Mouse (Mus musculus) left cerebral cortex, postnatal 25 days (tissue): Measurements from ENCODE around the gene Dnase2a. TPM values are rescaled to one million over a fixed set of nuclear protein-coding genes. Genes with fewer than 3 reads are reported as not detected.

Experiments
- DNase-seq, 2 experiments: peaks; one replicate each; pipeline ENCODE4 v3.0.0; 2022; ENCODE audit warnings: low spot score in 2 of 2, mixed read lengths in 1 of 2
- intact Hi-C: fragments of 180-260 bp; cut with DNase I; formaldehyde crosslinking; loops from one replicate; pipeline ENCODE4 v1.15.1; 2025
- microRNA-seq, 2 experiments: library from miRNA; unstranded; fragments of <30 nt; microRNA quantifications; one replicate each; pipeline ENCODE4 v1.2.0; 2022
- total RNA-seq, 2 experiments: library from RNA; stranded (reverse); gene quantifications; 2 replicates each; pipeline ENCODE4 v1.2.3; 2021

Gene Dnase2a
- total RNA-seq, 2 experiments from 2014 or later: 3.5 to 4.0 TPM

DNA sequence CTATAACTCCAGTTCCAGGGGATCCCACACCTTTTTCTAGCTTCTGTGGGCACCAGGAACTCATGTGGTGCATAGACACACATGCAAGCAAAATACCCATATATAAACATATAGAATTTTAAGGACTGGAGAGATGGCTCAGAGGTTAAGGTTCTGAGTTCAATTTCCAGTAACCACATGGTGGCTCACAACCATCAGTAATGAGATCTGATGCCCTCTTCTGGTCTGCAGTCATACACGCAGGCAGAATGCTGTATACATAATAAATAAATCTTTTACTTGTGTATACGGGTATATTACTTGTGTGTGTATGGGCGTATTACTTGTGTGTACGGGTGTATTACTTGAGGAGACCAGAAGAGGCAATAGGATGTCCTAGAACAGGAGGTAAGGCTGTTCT, 55.6 kb downstream of the Dnase2a start:
- intact Hi-C loops: loop anchor here (2.0 to 5.0 kb wide), 2 partner anchors 17 to 37 kb away; partner anchors contain the start of gene Rtbdn
- no peak for DNase-seq

DNA sequence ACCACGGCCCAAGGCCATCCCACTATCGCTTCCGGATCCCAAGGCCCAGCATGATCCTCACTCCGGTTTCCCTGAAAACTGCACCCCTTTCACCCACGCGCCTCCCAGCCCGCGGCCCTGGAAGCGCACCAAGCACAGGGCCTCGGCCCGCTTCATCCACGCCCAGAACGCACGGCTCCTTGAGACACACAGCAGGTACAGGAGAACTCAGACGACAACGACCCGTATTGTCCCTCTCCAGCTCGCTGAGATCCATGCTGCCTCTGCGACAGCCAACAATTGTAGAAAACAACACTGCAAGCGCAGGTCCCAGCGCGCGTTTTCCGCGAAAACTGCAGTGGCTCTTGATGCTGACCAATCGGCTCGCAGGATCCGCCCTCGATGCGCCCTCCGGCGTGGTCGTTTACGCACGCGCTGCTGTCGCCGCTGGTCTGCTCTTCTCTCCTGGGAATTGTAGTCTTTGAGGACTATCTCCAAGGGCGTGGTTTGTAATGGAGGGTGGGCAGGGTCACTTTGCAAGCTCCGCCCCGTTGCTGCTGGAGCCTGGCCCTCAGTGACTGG, 57.5 kb downstream of the Dnase2a start:
- intact Hi-C loops: loop anchor here (2.0 kb wide), 1 partner anchor 19 kb away; the partner anchor contains the start of gene Rtbdn
- peak; percentile 94 to 98 for DNase-seq

DNA sequence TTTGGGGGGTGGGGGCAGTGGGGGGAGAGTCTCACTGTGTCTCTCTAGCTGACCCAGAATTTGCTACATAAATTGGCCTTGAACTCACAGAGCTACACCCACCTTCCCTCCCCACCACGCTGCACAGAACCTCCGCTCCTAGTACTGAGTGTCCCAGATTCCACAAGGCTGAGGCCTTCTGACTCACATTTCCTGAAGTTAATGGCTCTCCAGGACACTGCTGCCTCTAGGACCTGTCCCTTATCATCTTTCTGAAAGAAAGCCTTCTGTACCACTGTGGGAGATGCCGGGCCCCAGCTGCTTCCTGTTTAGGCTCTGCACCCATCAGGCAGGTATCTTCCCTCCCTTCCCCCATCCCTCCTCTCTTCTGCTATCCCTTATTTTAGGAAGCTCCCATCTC, 58.2 kb downstream of the Dnase2a start:
- intact Hi-C loops: no loop called here

DNA sequence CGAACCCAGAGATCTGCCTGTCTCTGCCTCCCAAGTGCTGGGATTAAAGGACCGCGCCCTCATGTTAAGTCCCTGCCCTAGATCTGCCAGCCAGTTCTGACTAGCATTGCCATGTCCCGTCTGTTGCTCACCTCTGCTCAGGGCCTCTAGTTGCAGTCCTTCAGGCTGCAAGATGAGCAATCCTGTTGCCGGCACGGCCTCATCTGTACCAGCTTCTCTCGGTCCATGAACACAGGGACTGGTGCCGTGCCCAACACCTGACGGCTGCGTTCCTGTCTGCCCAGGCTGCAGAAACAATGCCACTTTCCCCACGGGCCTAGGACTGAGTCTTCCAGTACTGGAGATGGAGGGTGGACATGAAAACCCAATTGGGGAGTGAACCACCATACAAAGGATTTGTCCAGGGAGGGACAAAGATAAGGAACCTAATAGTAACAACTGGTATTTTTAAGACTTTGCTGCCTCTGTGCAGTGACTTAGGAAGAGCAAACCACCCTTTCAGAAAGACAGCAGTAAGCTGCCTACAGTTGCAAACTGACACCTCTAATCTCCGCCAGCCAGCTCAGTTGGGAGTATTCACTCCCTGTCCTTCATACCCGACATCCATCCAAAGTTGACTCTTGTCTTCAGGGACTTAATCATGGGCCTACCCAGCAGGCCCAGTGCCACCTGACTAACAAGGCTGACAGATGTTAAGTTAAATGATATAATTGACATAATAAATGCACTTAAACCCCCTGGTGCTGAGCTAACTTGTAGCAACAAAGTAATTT, 59.4 kb downstream of the Dnase2a start:
- intact Hi-C loops: no loop called here
- DNase-seq: no peak

More for the DNA sequence above, 58.2 kb downstream of the Dnase2a start:
- DNase-seq: no peak

DNA sequence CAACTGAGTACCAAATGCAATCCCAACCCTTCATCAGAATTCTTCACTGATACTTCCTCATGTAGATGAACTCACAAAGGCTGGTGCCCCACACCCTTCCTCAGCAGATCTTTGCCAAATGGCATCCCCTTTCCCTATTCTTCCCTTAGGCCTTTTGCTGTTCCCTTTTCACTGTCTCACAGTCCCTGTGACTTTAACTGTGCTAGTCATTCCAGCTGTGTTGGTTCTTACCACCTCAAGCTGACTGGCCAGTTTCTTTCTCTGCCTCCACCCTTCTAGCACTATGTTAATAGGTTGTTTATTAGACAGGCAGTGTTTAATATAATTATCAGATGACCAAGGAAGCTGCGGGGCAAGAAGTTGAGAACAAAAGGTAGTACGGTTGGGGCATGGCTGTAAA, 60.3 kb downstream of the Dnase2a start:
- intact Hi-C loops: no loop called here
- DNase-seq: no peak

DNA sequence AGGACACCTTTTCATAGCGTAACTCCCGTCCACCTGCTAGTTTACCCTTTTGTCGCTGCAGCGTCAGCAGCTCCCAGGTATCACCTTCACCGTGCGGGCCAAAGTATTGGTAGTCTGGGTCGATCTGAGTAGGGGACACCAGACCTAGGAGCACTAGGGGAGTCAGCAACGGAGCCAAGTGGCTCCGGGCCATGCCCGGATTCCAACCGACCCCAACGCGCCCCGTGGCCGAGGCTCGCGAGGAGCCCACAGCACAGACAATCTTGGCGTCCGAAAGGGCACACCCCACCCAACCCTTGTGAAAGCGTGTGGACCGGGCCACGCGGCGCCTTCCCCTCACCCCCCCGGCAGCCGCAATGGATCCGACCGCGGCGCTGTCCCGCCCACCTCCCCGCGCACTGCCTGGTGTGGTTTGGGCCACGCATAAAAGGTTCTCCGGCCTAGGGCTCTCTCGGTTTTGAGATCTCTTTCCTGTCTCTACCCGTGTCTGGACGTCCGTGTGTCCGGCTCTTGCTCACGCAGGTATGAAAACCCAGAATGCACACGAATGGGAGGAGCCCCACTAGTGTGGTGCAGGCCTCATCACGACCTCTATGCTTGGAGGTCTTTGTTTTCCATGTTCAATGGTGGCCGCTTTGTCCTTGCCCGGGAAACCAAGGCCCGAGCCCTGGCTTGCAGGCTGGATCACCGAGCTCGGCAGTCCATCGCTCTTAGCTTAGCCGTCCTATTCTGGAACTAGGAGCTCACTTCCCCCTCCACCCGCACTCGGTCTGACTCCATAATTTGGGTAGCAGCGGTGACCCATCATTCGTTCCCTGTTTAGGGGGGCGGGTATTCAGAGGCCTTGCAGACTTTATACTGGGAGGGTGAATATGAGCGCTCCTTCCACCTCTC, 61.1 kb downstream of the Dnase2a start, which contains the start of the genes Gm49661, Prdx2 and Rnaseh2a:
TSS of gene Gm49661 (minus strand) at position 193 of the 894 bp plus-strand sequence.
TSS of gene Prdx2 (plus strand) at position 347 of the 894 bp plus-strand sequence.
TSS of gene Rnaseh2a (minus strand) at position 527 of the 894 bp plus-strand sequence.
- DNase-seq: peak; percentile 78 to 79
- intact Hi-C loops: no loop called here

DNA sequence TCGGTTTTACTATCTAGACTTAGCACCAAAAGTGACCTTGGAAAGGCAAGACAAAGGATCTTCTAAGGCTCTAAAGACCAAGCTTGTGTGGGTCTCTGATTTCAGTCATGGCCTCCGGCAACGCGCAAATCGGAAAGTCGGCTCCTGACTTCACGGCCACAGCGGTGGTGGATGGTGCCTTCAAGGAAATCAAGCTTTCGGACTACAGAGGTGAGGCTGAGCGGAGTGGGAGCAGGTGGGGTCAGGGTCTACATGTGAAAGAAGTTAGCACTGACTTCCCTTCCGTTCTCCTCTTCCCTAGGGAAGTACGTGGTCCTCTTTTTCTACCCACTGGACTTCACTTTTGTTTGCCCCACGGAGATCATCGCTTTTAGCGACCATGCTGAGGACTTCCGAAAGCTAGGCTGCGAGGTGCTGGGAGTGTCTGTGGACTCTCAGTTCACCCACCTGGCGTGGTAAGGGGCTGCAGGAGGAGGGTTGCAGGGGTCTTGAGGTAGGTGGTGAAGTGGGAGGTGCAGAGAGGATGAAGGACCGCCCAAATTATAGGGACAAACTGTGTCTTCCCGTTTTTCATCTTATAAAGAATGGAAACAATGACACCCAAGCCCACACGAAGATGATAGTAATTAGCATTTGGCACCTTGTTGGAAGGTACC, 61.9 kb downstream of the Dnase2a start:
- DNase-seq: no peak
- intact Hi-C loops: no loop called here

DNA sequence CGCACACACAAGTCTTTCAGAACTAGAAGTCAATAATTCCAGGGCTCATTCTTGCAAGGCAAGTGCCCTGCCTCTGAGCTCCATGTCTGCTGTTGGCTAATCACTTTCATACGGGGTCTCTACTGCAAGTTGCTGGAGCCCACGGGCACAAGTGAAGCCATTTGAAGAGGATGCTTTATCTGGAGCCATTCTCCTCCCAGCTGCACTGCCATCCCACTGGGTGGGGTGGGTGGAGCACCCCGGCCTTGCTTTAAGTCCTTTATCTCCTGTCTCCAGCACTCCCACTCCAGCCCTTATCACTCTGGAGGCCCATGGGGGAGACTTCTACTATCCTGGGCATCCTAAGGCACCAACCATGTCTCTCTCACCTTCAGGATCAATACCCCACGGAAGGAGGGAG, 62.6 kb downstream of the Dnase2a start:
- DNase-seq: no peak
- intact Hi-C loops: no loop called here

Small RNA genes within 50 kb of the gene (microRNA-seq; reads per million reads assigned to microRNA genes)
- gene Gm24197 (2.5 to 5.7 reads per million in 2 experiments), gene Mir7069 (7.7 to 13.4 reads per million in 2 experiments)

Other genes with a start within 250 kb of the Dnase2a start
- 10 to 100 TPM; 10.5 to 18.3 TPM for gene Ier2, start 245.7 kb upstream of the Dnase2a start, total RNA-seq
- gene Trmt1, start 222.3 kb upstream of the Dnase2a start, total RNA-seq: 10 to 100 TPM; 85.2 to 90.1 TPM
- gene Nacc1, start 220.7 kb upstream of the Dnase2a start, total RNA-seq: 10 to 100 TPM; 97.8 to 97.9 TPM
- gene Lyl1, start 207.1 kb upstream of the Dnase2a start, total RNA-seq: 1 to 10 TPM; 2.8 to 3.5 TPM
- gene G430095P16Rik, start 185.6 kb upstream of the Dnase2a start, total RNA-seq: under 1 TPM in 1 of 2 experiments, not detected in 1; 0.71 TPM
- gene Nfix, start 108.2 kb upstream of the Dnase2a start, total RNA-seq: 100 to 1,000 TPM; 273 to 322 TPM
- gene Dand5, start 85.7 kb upstream of the Dnase2a start, total RNA-seq: 1 to 10 TPM; 8.3 to 9.5 TPM
- 10 to 100 TPM; 23.4 to 24.7 TPM for gene Gadd45gip1, start 77.0 kb upstream of the Dnase2a start, total RNA-seq
- gene Rad23a, start 67.9 kb upstream of the Dnase2a start, total RNA-seq: 10 to 100 TPM; 67.8 to 73.7 TPM
- gene Calr, start 61.6 kb upstream of the Dnase2a start, total RNA-seq: 100 to 1,000 TPM; 562 to 564 TPM
- gene Farsa, start 51.6 kb upstream of the Dnase2a start, total RNA-seq: 10 to 100 TPM; 42.5 to 46.0 TPM
- 1 to 10 TPM; 6.4 to 6.5 TPM for gene Syce2, start 36.4 kb upstream of the Dnase2a start, total RNA-seq
- gene Gcdh, start 14.6 kb upstream of the Dnase2a start, total RNA-seq: 10 to 100 TPM; 31.3 to 38.3 TPM
- gene Klf1, start 6.6 kb upstream of the Dnase2a start, total RNA-seq: not detected
- gene Mast1, start 28.8 kb downstream of the Dnase2a start, total RNA-seq: 10 to 100 TPM; 85.7 to 90.3 TPM
- 1 to 10 TPM in 1 of 2 experiments, under 1 TPM in 1; 0.71 to 1.1 TPM for gene Rtbdn, start 38.4 kb downstream of the Dnase2a start, total RNA-seq
- gene Gm49661, start 60.9 kb downstream of the Dnase2a start, total RNA-seq: 1 to 10 TPM in 1 of 2 experiments, not detected in 1; 3.5 TPM
- 100 to 1,000 TPM; 340 to 356 TPM for gene Prdx2, start 61.0 kb downstream of the Dnase2a start, total RNA-seq
- gene Rnaseh2a, start 61.2 kb downstream of the Dnase2a start, total RNA-seq: 10 to 100 TPM; 40.7 to 42.2 TPM
- 10 to 100 TPM; 73.3 to 85.1 TPM for gene Junb, start 70.2 kb downstream of the Dnase2a start, total RNA-seq
- 1 to 10 TPM; 7.2 to 8.5 TPM for gene Hook2, start 82.0 kb downstream of the Dnase2a start, total RNA-seq
- not detected for gene Best2, start 106.0 kb downstream of the Dnase2a start, total RNA-seq
- gene Asna1, start 116.7 kb downstream of the Dnase2a start, total RNA-seq: 100 to 1,000 TPM; 118 to 122 TPM
- 100 to 1,000 TPM; 115 to 129 TPM for gene Trir, start 118.3 kb downstream of the Dnase2a start, total RNA-seq
- gene Tnpo2, start 128.4 kb downstream of the Dnase2a start, total RNA-seq: 100 to 1,000 TPM; 155 to 175 TPM
- 10 to 100 TPM; 23.9 to 24.0 TPM for gene Fbxw9, start 151.5 kb downstream of the Dnase2a start, total RNA-seq
- gene Gm5741, start 159.4 kb downstream of the Dnase2a start, total RNA-seq: 1 to 10 TPM in 1 of 2 experiments, not detected in 1; 1.4 TPM
- gene Dhps, start 163.2 kb downstream of the Dnase2a start, total RNA-seq: 10 to 100 TPM; 54.3 to 64.3 TPM
- gene Wdr83os, start 172.2 kb downstream of the Dnase2a start, total RNA-seq: 10 to 100 TPM; 49.8 to 54.5 TPM
- 10 to 100 TPM; 24.2 to 26.3 TPM for gene Wdr83, start 172.7 kb downstream of the Dnase2a start, total RNA-seq
- gene Man2b1, start 174.7 kb downstream of the Dnase2a start, total RNA-seq: 10 to 100 TPM; 38.8 to 39.3 TPM
- gene Zfp791, start 214.5 kb downstream of the Dnase2a start, total RNA-seq: 1 to 10 TPM; 6.9 to 7.7 TPM
- not detected for gene Cks1brt, start 243.4 kb downstream of the Dnase2a start, total RNA-seq